Mouse (Mus musculus): ENCODE measurements around the gene Hist1h3e.
"Not testable (repeated sequence)": the region's sequence is repeated elsewhere in the genome, so short reads cannot be mapped to it uniquely, and the experiment has no call there.

Hist1h3e gene

GRCm38 (mm10) chr13:23562699-23563462 is 712 bp upstream of the Hist1h3e start:
- peak; percentile 89 for DNase-seq (ENCODE audit: low read depth, low spot score)

GRCm38 (mm10) chr13:23561531-23561882 is 662 bp downstream of the Hist1h3e start:
- not testable (repeated sequence) for DNase-seq (ENCODE audit: low read depth, low spot score)

GRCm38 (mm10) chr13:23560699-23561098 is 1.5 kb downstream of the Hist1h3e start:
- not testable (repeated sequence) for DNase-seq (ENCODE audit: low read depth, low spot score)

- DNase-seq (ENCODE audit: low read depth, low spot score) = no peak
Measured at GRCm38 (mm10) chr13:23556906-23557305, 5.3 kb downstream of the Hist1h3e start.

- DNase-seq (ENCODE audit: low read depth, low spot score) = peak; percentile 97
Measured at GRCm38 (mm10) chr13:23555839-23556416, 6.2 kb downstream of the Hist1h3e start.

- DNase-seq (ENCODE audit: low read depth, low spot score) = peak; percentile 93
Measured at GRCm38 (mm10) chr13:23554925-23555838, 7.0 kb downstream of the Hist1h3e start.

- no peak for DNase-seq (ENCODE audit: low read depth, low spot score)
Measured at GRCm38 (mm10) chr13:23554393-23554792, 7.8 kb downstream of the Hist1h3e start.

GRCm38 (mm10) chr13:23552962-23553361 is 9.2 kb downstream of the Hist1h3e start, which contains the start of gene Hist1h1d:
Gene Hist1h1d, plus strand, starts transcription at chr13:23553262.
- no peak for DNase-seq (ENCODE audit: low read depth, low spot score)

- no peak for DNase-seq (ENCODE audit: low read depth, low spot score)
Measured at GRCm38 (mm10) chr13:23551931-23552914, 9.9 kb downstream of the Hist1h3e start.

GRCm38 (mm10) chr13:23551146-23551834 is 10.9 kb downstream of the Hist1h3e start, which contains the start of gene Hist1h4f:
Gene Hist1h4f, minus strand, starts transcription at chr13:23551648.
- peak; percentile 98 for DNase-seq (ENCODE audit: low read depth, low spot score)

- no peak for DNase-seq (ENCODE audit: low read depth, low spot score)
Measured at GRCm38 (mm10) chr13:23550761-23551145, 11.4 kb downstream of the Hist1h3e start.

GRCm38 (mm10) chr13:23546694-23547093 is 15.5 kb downstream of the Hist1h3e start:
- DNase-seq (ENCODE audit: low read depth, low spot score) = no peak

GRCm38 (mm10) chr13:23544787-23545120 is 17.4 kb downstream of the Hist1h3e start:
- DNase-seq (ENCODE audit: low read depth, low spot score) = not testable (repeated sequence)

GRCm38 (mm10) chr13:23543965-23544786 is 18.0 kb downstream of the Hist1h3e start, which contains the start of gene Hist1h3f:
Gene Hist1h3f, plus strand, starts transcription at chr13:23544052.
- peak; percentile 97 for DNase-seq (ENCODE audit: low read depth, low spot score)

- DNase-seq (ENCODE audit: low read depth, low spot score) = peak; percentile 98
Measured at GRCm38 (mm10) chr13:23542999-23543607, 19.1 kb downstream of the Hist1h3e start, which contains the start of gene Hist1h2bh. Gene Hist1h2bh, minus strand, starts transcription at chr13:23543392.

GRCm38 (mm10) chr13:23542225-23542980 is 19.8 kb downstream of the Hist1h3e start:
- not testable (repeated sequence) for DNase-seq (ENCODE audit: low read depth, low spot score)

GRCm38 (mm10) chr13:23541497-23541896 is 20.7 kb downstream of the Hist1h3e start:
- DNase-seq (ENCODE audit: low read depth, low spot score) = no peak

GRCm38 (mm10) chr13:23539821-23540220 is 22.3 kb downstream of the Hist1h3e start:
- not testable (repeated sequence) for DNase-seq (ENCODE audit: low read depth, low spot score)

All from brain, adult 2 months (tissue).